Mouse (Mus musculus) layer of hippocampus, adult 11-12 months (tissue): ENCODE measurements around the gene Tmem211.

Experiments
- DNase-seq: peaks from one replicate; pipeline ENCODE4 v3.0.0; 2022; ENCODE audit warnings: low spot score

Tmem211 gene

DNA sequence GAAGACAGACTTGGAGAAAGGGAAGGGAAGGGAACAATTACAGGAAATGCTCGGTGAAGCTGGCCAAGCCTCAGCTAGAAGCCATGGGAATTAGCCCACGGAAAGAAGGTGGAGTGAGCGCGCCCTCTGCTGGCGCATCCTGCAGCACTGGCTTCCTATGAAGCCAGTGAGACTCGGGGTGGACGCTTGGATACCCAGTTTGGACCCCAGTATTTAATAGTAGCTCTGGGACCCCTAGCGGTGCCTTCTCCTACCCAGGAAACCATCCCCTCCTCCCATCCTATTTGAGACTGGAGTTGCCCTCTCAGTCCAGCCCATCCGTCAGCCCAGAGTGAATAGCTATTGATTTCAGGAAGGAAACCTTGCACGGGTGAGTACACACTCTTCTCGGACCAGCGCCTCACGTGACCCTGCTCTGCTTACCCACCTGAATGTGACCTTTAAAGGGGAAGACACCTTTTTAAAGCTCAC is at the start of gene Tmem211:
Tmem211 (plus strand) TSS at position 278 of the 471 bp plus-strand sequence.
- DNase-seq: peak; percentile 86

DNA sequence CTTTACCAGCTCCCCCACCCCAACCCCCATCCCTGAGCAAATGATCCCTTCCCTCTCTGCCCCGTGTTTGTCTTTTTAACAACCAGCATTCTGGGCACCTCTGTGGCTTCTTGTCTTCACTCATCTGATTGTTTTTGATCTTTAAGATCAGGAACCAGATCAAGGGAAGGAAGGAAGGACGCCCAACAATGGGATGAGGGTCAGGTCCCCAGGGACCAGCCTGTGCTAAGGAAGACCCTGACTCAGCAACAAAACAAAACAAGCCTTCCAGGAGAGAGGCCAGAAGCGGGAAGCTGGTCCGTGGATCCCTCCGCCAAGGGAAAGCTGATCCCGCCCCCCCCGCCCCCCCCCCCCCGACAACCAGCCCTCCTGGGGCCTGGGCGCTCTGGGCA is 47.3 kb upstream of the Tmem211 start:
- DNase-seq: no peak

DNA sequence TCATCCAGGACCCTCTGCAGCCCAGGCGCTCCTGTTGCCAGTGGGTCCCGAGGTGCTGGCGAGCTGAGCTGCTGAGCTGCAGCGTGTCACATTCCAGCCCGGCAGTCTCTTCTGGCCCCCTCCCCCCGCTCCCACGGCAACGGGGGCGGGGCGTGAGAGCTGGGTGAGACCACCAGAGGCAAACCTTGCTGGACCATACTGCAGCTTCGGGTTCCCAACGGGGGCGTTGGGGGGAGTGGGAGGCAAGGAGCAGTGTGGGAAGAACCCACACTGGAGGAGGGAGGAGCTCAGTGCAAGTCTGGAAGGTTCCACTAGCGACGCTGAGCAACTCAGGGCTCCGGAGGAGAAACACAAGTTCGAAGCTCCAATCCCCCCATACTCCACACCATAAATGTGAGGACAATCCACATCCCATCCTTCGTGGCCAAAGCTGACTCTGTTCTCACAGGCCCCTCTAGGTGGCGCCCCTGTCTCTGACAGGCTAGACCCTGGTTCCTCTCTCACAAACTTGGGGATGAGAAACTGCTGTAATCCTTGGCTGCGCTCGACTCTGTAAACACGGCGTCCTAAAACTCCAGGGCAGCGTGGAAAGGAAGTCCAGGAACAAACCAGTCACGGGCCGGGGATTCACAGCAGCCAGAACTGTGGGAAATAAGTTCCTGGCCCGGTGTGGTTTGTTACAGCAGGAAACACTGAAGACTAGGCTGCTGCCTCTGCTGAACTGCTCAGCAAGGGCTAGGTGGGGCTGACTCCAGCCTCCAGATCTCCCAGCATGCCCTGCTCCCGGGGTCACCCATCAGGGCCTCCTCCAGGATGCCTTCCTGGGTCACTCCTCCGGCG is 46.6 kb upstream of the Tmem211 start:
- DNase-seq: peak; percentile 92

DNA sequence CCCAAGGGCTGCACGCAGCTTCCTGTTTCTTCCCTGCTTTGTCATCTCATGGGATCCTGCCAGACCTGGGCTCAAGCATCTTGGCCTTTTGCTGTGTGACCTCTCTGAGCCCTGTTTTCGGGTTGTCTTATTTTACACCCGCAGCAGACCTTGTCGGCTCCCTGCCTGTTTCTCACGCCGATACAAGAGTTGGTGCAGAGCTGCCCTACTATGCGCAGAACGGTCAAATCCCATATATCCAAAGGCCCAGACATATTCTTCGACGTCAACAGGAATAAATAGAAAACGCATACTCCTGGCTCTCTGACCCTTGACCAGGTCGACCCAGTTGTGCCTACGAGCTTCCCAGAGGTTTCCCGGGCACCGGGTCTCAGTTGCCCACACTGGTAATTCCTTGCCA is 46.0 kb upstream of the Tmem211 start:
- DNase-seq: no peak

DNA sequence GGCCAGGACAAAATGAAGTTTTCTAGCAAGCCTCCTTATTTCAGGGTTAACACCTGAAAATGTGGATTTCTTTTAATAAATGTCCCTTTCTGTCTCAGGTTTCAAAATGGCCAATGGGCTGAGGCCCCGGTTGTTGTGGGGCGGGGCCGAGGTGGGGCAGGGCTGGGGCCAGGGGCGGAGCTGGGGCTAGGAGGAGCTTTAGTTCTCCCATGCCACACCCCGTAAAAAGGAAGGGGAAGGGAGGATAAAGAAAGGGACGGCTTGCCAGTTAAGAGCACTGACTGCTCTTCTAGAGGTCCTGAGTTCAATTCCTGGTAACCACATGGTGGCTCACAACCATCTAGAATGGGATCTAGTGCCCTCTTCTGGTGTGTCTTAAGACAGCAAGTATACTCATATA is 45.3 kb upstream of the Tmem211 start:
- DNase-seq: no peak

DNA sequence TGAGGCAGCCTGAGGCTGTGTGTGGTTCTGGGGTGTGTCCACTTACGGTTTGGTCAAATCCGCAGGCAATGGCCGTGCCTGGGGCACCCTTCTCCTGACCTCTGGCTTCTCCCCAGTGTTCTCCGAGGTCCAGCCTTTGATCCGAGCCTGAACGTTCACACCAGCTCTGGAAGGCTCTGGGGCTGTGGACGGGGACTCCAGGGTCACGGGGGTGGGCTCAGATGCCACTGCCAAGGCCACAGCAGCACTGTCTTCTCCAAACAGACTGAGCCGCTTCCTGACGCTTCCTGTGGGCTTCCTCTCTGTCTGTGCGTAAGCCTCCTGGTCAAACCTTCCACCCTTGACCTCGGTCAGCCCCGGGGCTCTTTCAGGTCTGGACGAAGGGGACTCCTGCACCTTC is 36.2 kb upstream of the Tmem211 start:
- DNase-seq: no peak

DNA sequence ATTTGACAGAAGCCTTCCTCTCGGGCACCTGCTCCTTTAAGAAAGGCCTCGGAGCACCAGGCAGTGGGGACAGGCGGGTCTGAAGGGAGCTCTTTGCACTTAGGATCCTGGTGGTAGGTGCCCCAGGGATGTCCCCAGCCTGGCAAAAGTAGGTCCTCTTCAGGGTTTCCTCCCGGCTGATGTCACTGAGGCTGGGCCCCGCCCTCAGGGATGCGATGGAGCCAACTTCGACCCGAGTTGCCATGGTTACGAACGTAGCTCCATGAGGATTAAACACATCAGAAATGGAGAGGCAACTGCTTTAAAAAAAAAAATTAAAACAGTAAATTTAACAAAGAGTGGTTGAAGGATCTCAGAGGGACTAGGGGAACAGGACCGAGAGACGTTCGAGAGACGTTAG is 34.8 kb upstream of the Tmem211 start:
- DNase-seq: no peak

DNA sequence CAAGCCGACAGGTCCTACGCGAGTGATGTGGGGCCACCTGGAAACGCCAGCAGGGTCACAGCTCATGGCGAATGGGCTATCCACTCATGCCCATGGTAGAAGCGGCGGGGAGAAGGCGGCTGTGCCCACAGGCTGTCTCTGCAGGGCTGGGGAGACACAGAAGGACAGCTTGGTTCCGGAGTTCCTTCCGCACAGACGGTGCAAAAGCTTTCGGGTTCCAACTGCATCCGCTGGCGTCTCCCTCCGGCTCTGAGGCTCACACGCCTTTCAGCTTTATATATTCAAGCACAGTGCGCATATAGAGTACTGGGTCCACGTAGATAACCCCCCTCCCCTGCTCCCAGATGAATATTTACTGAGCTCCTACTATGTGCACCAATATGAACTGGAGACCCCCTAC is 32.9 kb upstream of the Tmem211 start:
- peak; percentile 46 for DNase-seq

DNA sequence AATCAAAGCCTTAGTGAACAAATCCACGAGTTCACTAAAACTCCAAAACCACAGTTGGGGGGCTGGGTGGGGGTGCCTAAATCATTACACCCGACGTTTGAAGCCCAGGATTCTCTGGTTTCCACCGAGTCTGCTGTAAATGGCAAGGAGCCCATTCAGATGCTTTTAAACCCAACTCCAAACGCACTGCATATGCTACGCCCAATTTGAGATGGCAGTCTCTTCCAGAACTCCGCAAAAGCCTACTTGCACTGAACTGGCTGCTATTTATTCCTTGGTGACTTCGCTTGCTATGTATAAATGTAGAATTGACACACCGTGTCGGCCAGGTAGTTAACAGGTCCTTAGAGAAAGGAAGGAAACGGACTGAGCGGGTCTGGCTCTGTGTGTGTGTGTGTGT is 31.3 kb upstream of the Tmem211 start:
- DNase-seq: no peak

DNA sequence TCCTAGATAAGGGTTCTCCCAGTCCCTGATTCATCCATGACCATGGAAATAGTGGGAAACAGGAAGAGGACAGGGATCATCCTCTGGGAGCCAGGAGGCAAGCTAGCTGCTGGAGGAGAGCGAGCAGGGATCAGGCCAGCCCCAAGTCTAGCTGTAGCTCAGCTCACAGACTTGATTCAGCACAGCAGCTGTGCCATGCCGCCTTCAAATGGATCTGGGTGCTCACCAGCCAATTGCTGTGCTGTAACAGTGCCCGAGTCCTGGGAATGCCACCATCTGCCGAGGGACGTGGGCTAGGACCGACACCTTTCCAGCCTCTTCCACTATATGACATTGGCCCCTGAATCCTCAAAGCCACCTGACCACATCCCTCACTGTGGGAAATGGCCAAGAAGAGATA is 30.8 kb upstream of the Tmem211 start:
- DNase-seq: peak; percentile 36

DNA sequence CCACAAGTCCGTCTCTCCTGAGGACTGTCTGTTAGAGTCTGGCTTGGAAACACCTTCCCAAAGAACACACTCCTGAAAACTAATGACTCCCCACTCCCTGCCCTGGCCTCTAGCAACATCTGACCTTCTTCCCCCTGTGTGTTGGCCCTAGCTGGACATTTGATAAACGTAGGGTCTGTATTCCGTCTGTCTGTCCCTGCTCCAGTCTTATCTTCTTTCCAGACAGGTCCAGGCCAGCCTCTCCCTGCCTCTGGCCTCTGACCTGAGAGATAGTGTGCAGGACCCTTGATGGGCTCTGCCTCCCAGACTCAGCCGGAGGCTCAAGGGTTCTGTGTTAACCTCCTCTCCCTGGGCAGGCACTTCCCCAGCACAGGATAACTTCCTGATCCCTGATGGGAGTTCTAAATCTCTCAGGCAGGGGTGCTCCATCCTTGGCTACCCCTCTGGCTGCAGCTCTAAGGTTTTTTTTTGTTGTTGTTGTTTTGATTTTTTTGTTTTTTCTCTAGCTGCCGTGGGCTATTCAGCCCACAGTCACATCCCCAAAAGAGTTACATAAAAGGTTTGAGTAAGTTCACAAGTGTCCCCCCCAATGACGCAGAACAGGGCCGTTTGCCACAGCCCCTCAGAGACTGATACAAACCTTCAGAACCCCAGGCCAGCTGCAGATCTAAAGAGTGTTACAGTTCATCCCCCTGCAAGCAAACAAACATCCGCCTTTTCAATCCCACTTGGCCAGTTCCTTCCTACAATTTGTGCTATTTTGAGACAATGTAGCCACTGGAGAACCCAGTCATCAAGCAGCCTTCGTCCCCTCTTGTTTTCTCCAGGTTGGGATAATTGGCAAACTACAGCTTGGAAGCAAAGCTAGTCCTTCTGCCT is 29.6 kb upstream of the Tmem211 start:
- no peak for DNase-seq

DNA sequence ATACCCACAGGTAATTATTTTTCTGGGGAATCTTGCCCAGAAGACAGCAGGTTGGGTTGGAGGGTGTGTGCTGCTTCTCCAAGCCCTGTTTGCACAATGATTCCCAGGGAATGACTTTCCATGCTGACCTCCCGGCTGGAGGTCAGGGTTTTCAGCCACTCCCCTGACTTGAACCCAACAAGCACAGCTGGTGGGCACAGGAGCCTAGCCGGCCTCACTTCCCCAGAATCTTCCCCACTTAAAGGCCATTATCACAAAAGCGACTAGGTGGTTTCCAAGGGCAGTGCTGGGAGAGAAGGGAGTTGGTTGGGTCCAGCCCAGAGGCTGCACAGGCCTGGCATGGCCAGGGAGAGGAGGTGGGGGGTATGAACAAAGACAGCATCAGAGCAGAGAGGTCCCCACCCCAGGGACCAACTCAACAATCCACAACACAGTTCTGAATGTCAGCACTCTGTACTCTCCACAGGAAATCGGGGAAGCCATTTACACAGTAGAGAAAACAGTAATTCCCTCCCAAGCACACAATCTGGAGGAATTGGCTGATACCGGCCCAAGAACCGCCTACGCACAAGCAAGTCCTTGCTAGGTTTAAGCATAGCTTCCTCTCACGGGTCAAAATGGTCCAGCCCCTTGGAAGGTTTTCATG is 27.5 kb upstream of the Tmem211 start:
- DNase-seq: no peak

DNA sequence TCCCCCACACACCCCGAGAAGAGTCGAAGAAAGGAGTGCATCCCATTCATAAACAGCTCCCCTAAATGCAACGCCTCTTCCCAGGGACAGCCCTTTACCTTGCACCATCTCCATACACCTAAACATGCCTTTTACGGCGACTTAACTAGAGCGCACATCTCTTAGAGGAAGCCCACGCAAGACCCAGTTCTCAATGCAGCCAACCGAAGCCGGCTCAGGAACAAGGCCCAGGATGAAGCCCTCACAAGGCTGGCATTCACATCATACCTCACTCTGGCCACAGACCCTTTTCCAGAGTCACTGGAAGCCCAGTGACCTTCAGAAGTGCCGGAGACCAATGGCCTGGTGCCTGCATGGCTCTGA is 27.0 kb upstream of the Tmem211 start:
- DNase-seq: no peak

DNA sequence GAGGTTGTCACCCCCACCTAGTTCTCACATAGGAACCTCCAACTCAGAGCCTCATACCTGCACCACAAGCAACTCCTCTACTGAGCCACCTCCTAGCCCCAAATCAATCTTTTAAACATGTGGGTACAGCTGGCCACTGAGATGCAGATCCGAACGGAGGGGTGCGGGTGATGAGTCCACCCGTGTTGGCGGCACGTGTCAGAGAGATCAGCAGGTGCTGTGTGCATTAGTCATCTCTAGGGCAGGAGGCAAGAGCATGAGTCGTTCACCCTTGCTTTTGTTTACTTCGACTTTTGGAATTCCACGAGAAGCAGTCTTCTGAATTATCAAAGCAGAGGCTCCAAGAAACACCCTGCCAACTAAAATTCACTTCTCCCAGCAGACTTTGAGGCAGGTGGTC is 22.5 kb upstream of the Tmem211 start:
- DNase-seq: no peak

DNA sequence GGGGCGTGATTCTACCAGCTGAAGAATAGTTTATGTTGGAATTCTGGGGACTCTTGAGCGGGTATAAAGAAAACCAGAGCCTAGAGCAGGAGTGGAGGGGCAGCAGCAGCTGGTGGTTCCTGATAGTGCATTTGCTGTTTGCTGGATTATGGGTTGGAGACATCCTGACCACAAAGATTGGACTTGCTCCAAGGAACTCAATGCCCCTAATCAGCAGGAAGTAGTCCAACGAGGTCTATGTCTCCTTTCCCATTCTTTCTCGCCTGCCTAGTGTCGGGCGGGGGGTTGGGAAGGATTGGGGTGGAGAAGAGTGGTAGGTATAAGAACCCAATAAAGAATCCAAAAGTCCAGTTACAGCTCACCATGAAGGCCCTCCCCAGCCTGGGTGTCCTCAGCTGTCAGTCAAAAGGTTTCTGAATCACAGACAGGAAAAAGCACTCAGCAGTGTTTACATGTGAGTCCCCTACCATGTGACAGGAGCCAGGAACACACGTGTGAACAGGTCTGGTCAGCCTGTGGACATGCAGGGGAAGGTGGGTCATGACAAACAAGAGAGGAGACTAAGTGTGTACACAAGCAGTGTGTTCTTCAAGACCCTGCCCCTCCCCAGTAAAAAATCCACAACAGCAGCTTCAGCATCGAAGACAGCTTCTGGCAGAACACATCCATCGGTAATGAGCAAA is 19.9 kb upstream of the Tmem211 start:
- no peak for DNase-seq

DNA sequence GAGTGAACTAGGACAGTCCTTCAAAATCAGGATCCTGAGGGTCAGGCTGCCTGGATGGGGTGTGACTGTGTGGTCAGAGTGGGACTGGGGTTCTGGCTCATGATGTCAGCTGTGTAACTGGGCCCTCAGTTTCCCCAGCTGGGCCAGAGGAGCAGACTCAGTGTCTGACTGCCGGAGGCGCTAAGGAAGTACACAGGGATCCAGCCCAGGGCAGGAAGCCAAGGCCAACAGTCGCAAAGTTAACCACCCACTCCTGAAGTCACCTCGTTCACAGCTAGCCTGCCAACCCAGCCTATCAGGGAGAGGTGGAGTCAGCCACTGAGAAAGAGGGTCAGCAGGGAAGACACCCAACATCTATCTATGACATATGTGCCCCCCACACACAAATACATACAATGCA is 18.7 kb upstream of the Tmem211 start:
- DNase-seq: no peak

DNA sequence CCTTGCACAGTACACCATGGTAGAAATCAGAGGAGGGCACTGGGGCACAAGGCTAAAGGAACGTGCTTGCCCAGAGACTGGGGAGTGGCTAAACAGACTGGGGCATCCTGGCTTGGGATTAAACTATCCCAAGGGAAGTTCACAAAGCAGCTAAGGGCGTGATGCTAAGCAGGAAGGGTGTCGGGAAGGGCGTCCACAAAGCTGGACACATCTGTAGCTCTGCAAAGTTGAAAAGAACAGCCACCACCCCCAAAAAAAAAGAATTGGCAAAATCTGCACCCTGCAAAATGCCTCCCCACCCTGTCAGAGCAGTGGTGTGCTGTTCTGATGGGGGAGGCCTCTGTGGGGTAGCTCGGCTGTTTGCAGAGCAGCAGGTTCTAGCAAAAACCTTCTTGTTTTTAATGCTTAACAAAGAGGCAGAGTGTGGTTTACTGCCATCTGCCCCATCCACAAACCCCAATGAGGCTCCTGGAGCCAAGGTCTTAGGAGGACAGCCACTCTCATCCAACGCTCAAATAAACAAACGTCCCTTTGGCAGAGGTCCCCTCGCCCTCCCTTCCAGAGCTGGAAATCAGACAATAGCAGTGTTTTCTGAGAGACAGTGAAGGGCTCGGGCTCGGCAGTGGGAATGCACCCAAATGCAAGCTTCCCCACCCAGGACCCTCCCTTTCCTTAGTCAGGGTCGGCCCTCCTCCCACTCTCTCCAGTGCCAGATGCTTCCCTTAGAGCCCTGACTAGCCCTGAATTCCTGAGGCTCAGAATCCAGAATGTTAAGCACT is 17.9 kb upstream of the Tmem211 start:
- peak; percentile 72 for DNase-seq

DNA sequence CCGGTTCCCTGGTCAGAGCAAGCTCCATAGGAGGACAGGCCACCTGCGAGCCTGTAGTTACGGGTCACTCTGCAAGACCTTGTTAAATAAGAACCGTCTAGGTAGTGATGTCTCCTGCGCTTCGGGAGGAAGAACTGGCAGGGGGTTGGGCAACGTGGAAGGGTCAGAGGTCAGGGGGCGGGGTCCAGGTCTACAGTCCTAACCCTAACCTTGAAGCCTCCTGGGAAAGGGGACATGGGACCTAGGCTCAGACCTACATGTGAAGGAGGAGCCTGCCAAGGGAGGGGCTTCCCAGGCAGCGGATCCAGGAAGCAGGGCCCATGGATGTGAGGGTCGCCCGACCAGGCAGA is 17.3 kb upstream of the Tmem211 start:
- no peak for DNase-seq

DNA sequence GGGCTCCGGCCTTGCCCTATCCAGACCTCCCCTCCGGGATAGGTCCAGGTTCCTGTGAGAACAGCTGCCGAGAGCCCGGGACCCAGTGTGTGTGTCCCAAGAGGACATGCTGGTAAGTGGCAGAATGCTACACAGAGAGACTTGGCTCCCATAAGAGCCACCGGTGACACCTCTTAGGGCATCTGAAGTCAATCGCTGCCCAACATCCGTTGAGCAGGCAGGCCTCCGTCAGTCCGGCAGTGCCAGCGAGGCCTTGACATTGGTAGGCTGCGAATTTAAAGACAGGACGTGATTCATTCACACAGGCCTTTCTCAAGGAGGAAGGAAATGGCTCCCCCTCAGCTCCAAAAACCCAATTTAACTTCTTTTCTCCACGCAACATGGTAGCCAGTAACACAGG is 16.8 kb upstream of the Tmem211 start:
- DNase-seq: no peak

DNA sequence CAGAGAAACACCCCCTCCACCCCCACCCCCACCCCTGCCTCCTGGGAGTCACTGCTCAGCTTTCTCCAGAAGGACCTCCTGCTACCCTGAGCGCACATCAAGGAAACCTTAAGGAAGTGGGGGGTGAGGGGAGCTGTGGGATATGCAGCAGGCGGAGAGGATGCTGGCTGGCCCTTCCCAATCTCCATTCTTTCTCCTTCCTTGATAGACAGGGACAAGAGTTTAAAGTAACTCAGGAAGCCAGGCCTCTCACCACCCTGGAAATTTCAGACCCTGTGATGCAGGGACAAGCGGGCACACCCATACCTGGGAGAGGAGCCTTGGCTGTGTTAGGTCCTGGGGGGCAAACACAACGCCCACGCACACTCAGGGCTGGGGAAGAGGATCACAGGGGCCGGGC is 16.4 kb upstream of the Tmem211 start:
- DNase-seq: no peak

DNA sequence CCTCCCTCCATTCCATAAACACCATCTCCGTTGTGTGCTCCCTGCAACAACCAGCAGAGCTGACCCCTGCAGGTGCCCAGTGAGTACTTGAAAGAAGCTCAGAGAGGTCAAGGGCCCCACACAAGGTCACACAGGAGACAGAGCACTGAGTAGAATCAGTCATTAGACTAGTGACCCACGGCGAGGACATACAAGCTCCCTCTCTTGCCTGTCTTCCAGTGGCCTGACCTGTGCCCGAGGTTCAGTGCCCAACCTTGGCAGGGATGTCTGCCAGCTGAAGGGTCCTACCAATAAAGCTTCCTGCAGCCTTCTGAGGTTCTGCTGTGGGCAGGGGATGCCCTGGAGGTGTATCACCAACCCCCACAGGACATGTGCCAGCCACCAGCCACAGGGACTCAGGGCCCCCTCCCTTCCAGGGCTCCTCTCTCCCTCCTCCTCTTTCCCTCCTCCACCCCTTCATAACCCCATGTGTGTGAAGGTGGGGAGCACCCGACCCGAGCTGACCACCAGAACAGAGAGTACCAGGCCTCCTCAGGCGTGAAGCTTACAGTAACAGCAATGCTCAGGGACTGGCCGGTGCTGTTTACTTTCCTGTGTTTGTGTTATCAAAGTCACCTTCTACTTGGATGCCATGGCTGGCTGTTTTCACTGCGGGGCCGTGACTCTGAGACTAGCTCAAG is 14.4 kb upstream of the Tmem211 start:
- DNase-seq: no peak
